Mouse (Mus musculus): ENCODE data around the gene Mnx1.

The Mnx1 gene

GRCm38 (mm10) chr5:29478208-29479197, at the start of gene Mnx1:
Mnx1 (minus strand) TSS chr5:29478470.
- no peak for DNase-seq

DNA sequence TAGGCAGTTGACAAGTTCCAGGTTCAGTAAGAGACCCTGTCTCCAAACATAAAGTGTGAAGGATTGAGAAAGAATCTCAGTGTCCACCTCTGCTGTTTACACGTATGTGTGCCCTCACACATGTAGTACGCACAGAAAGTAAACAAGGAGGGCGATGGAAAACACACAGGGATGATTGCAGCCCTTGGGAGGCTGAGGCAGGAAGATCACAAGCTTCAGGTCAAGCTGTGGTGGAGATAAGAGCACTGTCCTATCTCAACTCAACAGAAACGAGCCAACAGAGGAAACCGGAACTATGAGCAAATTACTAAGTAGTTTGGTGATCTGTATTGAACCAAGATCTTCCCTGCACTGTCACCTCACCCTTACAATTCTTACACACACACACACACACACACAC, 38.2 kb upstream of the Mnx1 start:
- DNase-seq, result no peak

GRCm38 (mm10) chr5:29515888-29516287, 37.6 kb upstream of the Mnx1 start:
- no peak for DNase-seq

- DNase-seq, result no peak
These were observed 28.7 kb upstream of the Mnx1 start for GRCm38 (mm10) chr5:29507013-29507412.

DNA sequence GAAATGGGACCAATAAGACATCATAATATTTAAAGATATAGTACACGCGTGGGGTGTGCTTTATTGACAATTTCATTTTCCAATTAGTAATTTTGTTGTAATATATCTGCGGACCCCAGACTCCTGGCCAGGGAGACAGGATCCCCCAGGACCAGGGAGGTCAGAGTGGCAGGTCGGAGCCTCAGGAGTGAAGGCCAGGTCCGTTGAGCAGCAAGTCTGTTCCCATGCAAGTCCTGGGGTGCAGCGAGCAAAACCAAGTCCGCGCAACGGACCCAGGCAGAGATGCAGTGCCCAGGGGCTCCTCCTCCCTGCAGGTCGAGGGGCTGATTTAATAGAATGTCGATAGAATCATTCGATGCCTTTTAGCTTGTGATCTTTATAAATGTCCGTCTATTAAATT, 9.1 kb upstream of the Mnx1 start:
- no peak for DNase-seq

DNA sequence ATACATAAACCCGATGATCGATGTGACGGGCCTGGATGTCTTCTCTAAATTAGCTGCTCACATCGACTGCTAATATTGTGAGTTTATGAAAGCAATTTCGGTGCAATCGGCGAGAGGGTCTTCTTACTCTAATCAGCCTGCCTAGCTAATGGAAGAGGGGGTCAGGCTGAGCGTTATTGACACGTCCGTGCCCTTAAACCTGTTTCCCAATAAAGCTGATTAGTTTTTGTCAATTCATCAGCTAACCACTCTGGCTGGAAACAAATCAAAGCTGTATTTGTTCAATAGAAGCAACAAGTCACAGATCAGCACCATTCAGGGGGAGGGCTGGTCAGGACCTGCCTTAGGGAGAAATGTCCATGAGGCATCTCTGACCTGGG, 7.7 kb upstream of the Mnx1 start:
- no peak for DNase-seq

DNA sequence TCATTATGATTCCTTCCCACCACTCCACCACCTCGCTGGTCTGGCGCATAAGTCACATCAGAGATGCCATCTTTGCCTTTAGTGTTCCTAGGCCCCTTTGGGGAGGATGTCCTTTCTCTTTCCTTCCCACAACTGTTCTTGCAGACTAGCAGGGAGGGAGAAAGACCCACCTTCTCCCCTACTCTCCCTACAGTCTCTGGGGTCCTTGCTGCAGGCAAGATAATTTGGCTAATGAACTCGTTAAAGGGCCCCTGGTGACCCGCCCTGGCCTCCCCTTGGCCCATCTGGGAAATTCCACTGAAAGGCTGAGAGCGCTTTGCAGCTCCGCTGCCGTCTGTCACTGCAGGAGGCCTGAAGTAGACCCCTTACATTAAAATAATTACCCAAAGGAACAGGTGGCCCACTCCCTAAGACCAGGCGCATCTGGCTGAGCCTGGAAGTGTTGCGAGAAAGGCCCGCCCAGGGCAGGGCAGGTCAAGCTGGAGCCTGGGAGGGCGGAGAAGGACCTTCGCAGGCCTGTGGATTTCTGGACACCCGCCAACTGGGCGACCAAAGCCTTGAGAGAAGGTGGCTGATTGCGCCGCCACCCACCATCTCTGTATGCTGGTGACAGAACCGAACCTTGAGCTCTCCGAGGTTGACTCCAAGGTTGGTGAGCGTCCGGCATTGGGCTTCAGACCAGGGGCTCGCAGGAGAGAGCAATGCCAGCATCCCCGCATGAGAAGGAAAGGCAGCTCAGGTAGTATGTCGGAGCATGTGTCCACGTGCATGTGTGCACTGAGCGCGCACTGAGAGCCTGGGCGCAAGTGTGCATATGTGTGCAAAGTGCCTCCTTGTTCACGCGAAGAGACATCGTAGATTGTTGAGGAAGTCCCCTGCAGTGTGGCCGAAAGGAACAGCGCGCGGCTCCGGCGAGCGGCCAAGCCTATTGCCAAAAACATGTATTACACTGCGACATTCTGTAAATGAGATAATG, 7.0 kb upstream of the Mnx1 start:
- DNase-seq, result no peak

- no peak for DNase-seq
These were observed 5.5 kb upstream of the Mnx1 start for GRCm38 (mm10) chr5:29483801-29484200.

GRCm38 (mm10) chr5:29479198-29479593, 926 bp upstream of the Mnx1 start:
- DNase-seq, result no peak

- no peak for DNase-seq
These were observed 629 bp downstream of the Mnx1 start for GRCm38 (mm10) chr5:29477474-29478207.

- no peak for DNase-seq
These were observed 2.2 kb downstream of the Mnx1 start for GRCm38 (mm10) chr5:29476021-29476420.

GRCm38 (mm10) chr5:29475556-29475955, 2.7 kb downstream of the Mnx1 start:
- DNase-seq, result no peak

GRCm38 (mm10) chr5:29475041-29475440, 3.2 kb downstream of the Mnx1 start:
- DNase-seq, result no peak

GRCm38 (mm10) chr5:29474246-29474960, 3.9 kb downstream of the Mnx1 start:
- DNase-seq, result no peak

GRCm38 (mm10) chr5:29473551-29474245, 4.6 kb downstream of the Mnx1 start:
- no peak for DNase-seq

- no peak for DNase-seq
These were observed 6.2 kb downstream of the Mnx1 start for GRCm38 (mm10) chr5:29471855-29472665.

DNA sequence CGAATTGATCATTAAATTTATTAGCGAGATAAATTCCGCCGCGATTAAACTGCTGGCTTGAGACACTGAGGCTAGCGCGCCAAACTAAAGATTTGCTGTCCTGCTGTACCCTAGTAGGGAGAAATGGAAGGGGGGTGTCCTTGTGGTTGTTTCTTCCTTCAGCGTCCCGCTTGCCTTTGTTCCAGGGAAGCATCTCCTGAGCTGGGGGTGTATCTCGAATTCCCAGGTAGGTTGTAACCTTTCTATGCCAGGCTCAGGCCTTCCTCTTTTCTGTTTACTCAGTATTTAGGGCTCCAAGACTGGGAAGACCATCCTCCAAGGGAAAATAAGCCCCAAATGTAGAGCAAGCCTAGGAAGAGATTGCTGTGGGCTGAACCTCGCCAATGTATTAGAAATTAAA, 6.9 kb downstream of the Mnx1 start:
- DNase-seq, result no peak

GRCm38 (mm10) chr5:29470851-29471394, 7.3 kb downstream of the Mnx1 start:
- DNase-seq, result no peak

DNA sequence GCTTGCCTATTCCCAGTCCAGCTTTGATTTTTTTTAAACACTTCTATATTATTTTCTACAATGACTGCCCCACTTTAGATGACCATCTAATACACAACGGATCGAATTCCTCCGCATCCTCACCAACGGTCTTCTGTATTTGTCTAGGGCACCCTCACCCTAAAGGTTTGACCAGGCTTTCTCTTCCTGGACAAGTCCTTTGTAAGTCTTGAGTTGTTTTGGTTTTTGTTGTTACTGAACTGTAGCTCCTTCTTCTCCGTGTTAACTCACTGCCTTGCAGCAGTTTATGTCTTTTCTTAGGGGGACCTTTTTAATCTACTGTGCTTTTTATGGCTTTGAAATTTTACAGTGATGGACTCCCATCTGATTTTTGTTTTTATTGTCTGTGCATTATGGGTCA, 8.0 kb downstream of the Mnx1 start:
- no peak for DNase-seq

- DNase-seq, result no peak
These were observed 8.8 kb downstream of the Mnx1 start for GRCm38 (mm10) chr5:29469501-29469900.

Data from cerebellum, adult 11 months (tissue).